Mouse (Mus musculus): ENCODE data around the gene Srcin1.

The Srcin1 gene

DNA sequence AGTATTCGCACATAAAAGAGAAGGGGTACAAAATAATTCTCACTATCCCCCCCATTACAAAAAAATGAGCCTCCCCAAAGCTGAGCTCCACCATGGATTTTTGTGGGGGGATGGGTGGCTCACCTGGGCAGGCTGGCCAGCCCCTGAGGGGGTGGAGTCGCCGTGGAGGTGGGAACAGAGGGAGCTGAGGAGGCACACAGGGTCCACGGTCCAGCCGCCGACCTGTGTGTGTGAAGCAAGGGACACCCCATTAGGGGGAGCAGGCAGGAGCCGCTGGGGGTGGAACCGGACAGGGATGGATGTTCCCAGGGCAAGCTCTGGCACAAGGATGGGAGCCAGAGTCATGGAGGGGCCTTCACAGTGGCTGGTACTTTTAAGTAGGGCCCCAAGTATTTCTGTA lies 27.2 kb downstream of the Srcin1 start:
- no peak for DNase-seq

DNA sequence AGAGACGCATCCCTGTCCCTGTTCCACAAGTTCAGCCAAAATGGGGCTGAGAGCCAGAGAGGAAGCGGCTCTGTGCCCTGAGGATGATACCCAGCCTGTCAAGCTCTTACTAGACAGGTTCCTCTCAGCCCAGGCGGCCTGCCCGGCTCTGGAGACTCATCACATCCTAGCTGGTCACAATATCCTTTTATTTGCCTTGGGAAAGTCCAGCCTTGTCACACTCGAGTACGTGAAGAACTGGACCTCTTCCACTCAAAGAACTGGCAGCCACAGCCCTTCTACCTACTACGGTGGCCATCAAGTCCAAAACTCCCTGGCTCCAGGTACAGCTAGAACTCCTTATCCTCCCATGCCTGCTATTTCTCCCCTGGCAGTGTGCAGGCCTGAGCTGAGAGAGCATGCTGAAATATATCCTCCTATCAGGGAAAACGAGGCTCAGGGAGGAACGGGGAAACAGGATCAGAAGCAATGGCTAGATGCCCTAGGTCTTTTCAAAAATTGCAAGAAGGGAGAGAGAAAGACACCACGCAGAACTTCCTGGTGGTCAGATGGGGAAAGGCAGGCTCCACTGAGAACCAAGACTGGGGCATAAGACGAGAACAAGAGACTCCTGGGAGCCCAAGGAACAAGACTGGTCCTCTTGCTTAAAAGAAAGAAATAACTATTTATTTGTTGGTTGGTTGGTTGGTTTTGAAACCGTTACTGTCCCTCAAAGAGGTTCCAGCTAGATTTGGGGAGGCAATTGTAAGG lies 27.9 kb downstream of the Srcin1 start:
- no peak for DNase-seq

DNA sequence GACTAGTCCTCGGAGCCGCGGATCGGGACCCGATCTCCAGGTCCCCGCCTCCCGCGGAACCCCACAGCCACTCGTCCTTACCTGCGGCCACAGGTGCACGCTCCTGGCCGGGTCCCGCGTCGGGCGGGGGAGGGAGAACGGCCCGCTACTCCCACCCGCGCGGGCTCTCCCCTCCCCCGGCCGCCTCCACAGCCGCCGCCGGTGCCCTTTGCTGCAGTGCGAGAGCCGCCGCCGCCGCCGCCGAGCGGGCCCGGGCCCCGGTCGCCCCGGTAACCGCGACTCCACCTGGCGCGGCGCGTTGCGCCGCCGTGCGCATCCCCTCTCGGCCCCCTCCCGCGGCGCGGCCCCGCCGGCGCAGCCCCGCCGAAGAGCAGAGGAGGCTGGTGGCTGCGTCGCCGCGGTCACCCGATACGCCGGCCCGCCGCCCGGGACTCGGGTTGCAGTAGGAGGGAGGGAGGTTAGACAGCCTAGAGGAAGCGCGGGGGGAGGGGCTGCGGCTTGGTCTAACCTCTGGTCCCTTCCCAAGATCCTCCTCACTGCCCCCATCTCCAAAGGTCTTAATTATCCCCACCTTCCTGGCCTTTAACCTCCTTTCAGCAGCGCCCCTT lies 29.1 kb downstream of the Srcin1 start:
- peak; percentile 35 to 36 for DNase-seq

DNA sequence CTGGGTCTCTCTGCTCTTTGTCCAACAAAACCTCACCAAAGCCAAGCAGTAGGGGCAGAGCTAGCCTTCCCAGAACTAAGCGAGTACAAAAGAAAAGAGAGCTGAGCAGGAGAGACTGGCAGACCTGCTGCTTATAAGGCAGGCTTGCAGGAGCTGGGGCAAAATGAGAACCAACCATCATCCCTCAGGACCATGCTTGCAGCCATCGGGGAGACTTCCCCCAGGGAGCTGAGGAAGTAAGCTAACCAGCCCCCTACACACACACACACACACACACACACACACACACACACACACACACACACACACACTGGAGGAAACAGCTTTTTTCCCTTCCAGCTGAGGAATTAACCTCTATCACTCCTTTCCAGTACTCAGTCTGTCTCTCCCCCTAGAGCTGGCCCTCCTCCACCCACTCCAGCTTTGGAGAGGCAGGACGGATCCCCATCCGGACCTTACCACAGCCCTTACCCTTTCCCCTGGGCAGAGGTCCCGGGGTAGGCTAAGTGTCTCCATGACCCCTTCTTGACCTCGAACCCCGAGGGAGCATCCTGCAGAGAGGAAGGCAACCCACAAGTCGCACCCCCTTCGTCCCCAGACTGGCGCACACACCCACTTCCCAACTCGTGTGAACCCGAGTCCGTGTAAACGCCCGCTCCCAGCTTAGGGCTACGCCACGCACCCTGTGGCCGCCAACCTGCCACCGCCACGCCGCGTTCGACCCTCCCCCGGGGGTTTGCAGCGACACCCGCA lies 30.0 kb downstream of the Srcin1 start:
- peak; percentile 35 to 37 for DNase-seq

DNA sequence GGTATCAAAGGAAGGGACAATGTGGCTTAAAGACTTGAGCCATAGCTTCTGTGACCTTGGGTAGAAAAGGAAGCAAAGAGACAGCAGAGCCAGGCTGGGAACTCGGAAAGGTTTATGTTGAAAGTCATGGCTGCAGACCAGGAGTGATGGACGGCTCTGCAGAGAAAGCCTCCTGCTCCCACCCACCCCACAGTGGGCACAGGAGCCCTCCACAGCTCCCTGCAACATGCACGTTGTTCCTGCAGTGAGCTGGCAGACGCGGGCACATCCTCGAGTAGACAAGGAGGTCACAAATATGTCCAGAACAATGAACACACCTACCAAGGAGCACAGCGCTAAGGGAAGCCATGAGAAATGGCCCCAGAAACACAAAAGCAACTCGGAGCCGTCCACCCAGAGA lies 32.1 kb downstream of the Srcin1 start:
- DNase-seq = no peak

DNA sequence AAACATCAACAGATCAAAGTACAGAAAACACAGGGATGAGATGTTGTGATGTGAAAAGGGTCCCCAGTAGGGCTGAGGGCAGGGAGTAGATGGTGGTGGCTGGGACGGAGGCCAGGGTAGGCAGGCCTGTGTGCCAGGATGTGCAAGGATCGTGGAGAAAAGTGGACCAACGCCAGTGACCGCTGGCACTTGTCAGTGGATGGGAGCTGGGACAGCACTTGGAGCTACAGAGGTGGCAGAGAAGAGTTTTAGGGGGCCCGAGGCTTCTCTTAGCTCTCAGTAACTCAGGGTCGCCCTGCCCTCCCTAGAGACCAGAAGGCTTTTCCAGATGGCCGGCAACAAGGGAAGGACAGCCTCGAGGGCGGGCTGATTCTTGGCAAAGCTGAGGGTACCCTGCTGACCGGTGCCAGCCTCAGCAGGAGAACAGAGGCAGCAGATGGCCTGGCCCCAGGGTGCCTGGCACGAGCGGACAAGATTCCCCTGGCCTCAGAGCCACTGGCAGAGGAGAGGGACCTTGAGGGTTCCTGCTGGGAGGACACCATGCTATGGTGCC lies 32.7 kb downstream of the Srcin1 start:
- DNase-seq = no peak

DNA sequence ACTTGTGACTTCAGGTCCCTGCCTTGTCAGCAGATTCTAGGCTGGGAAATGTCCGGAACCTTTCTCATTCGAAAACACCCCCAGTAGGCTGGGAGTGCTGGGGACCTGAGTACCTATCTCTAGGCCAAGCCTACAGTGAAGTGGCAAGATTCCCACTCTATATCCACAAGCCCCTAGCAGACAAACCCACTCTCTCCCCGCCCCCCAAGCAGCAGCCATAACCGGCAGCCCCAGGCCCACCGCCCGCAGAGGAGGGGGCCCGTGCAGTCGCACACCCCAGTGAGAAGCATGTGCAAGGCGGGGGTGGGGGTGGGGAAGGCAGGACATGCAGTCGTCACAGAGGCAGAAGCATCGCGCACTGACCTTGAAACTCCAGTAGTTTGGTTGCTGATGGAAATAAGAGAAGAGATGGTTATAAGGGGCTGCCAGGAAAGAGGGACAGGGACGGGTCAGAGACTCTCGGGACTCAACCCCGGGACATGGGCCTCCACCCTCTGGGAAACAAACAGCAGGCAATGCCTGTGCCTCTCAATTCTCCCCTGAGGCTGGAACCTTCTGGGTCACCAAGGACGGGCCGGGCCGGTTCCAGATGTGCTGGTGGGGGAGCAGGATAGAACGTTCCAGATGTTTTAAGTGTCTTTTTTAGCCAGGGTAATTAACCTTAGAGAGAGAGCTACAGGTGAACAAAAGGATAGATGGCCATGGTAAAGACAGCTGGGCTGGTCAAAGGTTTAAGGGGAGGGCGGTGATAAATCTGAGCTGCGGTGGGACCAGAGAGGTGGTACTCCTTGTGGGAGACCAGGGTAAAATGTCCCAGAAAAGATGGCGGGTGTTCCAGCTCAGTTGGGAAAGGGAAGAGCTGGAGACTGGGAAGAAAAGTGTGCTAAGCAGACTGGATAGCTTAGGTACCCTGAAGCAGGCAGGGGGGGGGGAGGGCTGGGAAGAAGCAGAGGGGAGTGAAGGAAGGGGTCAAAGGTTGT lies 33.5 kb downstream of the Srcin1 start:
- no peak for DNase-seq

DNA sequence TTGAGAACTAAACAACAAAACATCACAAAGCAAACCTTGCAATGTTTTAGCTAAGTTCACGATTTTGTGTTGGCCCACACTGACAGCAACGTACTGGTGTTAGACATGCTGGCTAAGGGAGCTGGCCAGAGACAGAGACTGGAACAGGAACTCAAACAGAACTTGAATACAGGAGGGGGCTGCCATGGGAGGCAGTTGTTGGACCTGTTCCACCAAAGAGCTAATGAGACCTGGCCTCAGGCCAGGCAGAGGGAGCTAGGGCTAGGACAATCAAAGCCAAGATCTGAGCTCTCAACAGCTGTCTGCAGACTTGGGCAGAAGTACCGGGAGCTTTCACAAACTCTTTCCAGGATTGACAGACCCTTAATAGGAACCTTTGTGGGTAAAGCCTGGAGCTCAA lies 35.4 kb downstream of the Srcin1 start:
- no peak for DNase-seq

DNA sequence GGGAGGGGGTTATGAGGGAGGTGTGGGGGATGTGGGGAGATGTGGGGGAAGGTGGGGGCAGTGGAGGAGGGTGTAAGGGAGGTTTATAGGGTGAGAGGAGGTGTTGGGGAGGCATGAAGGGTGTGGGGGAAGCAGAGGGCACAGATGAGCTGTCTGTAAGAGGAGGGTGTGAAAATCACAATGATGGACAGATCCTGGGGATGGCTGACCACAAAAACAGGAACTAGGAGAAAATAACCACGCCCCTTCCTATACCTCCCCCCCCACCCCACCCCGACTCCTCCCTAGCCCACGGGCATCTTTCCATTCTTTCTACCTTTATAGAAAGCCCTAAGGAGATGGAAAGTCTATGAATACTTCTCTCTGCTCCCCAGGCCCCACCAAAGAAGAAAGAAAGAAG lies 35.9 kb downstream of the Srcin1 start:
- DNase-seq = no peak

DNA sequence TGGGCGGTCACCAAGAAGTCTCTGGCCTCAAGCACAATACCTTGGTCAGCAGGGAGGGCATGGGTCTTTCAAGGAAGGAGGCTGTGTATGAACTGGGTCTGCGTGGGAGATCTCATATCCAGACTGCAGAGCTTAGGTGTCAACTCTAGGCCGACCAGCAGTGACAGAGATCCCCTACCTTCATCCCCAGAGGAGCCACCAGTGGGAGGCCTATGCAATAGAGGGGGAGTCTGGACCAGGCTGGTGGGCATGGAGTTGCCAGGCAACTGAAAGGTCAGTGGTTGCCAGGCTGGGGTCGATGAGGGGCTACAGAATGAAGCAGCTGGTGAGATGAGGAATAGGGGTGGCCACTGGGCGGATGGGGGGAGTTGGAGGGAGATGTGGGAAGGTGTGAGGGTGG lies 36.4 kb downstream of the Srcin1 start:
- DNase-seq = no peak

DNA sequence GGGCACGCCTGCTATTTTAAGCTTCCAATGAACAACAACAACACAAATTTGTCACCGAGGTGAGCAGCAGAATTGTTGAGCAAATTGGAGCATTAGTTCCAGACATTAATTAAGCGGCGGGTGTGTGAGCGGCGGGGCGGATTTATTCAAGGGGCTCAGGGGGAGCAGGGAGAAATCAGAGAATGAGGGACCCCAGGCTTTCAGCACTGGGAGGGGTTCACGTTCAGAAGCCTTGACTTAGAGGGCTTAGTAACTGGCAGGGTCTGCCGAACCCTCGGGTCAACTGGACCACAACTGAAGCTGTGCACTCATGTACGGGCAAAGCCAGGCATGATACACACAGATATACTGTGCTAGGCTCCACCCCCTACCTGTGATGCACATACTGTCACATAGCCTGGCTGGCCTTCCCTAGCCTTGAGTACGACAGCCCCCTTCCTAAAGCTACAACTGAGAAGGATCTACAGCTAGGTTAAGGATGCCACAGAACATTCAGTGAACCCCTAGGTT lies 38.4 kb downstream of the Srcin1 start:
- no peak for DNase-seq

DNA sequence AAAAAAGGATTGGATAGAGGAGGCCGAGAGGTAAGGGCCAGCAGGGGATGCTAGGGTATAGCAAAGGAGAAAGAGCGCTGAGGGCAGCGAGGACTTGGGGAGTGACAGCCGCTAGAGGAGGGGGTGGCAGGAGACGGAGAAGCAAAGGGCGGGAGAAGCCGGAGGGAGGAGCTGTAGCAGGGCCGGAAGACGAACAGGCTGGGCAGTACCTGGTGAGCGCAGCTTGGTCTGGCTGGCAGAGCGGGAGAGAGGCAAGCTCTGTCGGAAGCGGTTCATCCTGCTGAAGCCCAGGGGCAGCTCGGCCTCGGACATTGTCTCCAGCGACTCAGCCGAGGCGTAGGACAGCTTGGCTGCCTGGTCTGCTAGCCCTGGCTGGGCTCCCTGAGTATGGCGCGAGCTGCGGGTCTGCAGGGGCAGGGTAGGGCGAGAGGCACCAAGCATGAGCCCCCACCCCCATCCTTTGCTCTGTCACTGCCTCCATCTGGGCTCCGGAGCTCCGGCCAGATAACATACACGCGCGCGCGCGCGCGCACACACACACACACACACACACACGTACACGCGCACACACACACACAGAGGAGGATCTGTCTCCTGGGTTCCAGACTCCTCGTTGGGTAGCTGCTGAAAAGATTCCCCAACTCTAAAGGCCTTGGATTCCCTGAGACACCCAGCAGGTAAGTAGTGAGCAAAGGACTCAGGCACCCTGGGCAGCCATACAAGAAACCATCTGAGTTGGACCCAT lies 39.0 kb downstream of the Srcin1 start:
- peak in 1 of 2 experiments; percentile 15 for DNase-seq

DNA sequence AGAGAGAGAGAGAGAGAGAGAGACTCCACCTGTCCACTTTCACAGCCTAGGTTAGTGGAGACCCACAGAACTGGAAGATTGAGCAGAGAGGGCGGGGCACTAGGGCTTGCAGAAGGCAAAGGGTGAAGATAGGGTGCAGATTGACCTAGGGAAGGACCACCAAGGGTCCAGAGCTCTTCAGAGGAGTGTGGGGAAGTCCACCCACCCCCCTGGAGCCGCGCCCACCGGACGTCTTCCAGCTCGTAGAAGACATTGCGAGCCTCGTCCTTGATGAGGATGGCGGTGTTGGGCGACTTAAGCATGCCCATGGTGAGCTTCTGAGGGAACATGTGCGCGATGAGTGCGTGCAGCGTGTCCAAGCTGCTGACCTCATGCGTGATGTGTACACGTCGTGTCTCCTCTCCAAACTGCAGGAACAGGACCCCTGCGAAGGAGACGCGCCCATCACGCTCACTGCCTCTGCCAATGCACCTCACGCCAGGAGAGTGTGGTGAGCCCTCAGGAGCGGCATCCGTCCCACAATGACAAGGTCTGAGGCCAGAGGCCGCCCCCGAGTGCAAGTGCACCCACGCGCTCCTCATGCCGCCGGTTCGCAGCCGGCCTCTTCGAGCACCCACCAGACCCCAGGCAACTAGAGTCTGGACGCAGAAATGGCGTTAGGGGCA lies 39.8 kb downstream of the Srcin1 start:
- no peak for DNase-seq

DNA sequence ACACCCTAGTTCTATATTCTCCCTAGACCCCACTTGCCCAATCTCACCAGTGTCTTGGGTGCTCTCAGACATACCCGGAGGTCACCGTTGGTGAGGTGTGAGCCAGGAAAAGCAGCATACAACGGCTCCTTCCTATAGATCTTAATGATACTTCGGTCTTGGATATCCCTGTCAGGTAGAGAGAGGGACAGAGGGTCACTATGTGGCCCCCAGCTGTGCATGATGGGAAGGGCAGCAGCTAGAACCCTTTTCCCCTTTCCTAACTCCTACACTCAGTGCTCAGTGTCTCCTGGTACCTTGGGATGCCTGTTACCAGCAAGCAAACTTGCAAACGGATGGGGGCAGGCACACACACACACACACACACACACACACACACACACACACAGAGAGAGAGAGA lies 40.3 kb downstream of the Srcin1 start:
- no peak for DNase-seq

DNA sequence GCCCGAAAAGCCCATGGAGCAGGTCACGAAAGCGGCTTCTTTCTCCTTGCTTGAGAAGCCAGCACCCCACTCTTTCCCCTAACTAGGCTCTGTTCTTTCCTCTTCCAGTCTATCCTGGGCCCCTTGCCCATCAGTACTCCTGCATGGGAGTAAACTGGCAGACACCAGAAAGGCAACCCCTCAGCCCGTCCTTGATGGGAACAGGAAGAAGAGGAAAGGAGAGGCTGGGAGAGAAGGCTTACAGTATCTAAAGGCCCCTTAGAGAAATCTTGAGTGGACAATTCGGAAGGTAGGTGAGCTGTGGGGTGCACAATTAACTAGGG lies 40.7 kb downstream of the Srcin1 start:
- no peak for DNase-seq

DNA sequence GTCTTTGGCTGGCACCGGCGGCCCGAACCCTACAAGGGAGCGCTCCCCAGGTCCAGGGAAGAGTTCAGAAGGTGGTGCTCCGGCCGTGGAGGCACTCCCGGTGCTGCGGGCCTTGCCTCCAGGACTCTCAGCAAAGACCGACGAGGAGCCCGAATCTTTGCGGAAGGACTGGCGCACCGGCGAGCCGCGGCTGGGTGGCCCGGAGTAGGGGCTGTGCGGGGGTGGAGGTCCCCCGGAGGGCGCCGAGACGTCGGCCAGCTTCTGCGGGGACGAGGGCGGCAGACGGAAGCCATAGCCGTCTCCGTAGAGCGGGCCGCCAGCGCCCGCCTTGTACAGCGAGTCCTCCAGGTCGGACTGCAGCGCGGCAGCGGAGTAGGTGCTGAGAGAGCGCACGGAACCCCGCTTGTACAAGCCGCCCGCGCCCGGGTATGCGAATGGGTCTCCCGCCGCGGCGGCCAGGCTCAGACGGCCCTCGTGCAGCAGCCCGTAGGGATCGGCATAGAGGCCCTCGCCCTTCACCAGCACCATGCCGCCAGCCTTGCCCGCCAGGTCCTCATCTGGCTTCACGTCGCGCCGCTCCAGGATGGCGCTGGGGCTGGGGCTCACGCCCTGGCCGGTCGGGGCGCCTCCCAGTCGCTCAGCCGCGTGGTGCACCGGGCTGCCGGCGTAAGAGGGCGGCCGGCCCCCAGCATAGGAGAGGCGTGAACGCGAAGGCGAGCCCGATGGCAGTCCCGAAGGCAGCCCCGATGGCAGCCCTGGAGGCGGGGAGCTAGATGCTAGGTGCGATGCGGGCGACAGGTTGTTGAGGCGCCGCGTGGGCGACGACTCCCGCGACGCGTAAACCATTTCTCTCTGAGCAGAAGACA lies 41.3 kb downstream of the Srcin1 start:
- peak; percentile 42 to 54 for DNase-seq

DNA sequence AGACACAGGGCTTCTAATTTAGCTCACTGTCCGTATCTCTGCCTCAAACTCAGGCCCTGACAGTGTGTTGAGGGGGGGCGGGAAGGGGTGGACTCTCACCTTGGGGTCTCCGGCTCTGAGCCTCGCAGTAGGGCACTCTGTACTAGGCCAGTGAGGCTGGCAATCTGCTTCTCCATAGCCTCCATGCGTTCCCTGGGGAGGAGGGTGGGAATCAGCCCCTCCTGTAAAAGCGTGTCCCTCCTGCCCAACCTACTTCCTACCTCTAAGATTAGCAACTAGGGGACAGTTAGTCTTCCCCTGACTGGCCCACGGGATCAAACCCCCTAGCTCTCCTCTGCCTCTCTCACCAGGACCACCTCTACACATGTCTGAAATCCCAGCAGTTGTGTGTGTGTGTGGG lies 42.3 kb downstream of the Srcin1 start:
- DNase-seq = no peak

DNA sequence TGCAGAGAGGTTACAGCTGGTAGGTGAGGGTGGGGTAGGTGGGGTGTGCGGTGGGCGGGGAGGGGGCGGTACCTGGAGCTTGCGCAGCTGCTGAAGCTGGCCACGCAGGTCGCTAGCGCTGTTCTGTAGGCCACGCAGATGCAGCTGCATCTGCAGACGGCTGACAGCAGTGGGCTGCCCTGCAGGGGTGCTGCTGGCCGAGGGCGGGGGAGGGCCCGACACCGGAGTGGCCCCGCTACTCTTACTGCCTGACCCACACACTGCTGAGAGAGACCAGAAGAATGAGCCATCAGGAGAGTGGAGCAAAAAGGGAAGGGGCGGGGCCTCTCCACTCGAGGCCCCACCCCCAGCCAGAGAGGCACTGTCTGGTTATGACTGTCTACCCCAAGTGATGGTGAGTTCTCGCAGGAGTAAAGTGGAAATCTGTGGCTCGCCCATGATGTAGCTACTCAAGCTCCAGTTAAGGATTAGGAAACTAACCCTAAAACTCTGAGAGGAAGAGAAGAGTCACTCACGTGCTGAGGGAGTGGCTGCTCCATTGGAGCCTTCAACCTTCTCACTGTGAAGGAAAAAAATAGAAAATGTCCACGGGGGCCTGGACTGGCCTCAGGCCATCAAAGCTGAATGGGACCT lies 42.9 kb downstream of the Srcin1 start:
- DNase-seq = peak; percentile 80 to 81

DNA sequence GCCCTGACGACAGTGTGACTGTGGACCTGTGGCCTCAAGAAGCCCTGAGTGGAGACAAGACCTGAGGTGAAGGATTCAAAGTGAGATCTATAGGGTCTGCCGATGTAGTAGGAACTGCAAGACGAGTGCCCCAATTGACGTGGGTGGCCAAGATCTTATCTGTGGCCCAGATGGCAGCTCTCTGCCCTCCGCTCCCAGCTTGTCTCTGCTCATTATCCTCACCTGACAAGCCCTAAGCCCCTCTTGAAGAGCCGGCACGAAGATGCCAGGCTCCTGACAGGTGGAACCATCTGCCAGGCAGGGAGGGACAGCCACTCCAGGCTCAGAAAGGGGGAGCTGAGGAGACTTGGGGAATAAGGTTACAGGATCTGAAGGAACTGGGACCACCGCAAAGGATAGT lies 43.6 kb downstream of the Srcin1 start:
- peak in 1 of 2 experiments; percentile 14 for DNase-seq
